Mouse (Mus musculus) induced T-regulatory cell, adult 2 months (primary cell): ENCODE results near the gene Gm38392.

ENCODE experiments used
- DNase-seq: peaks from one replicate; pipeline ENCODE4 v3.0.0-alpha.2; 2012; ENCODE audit warnings: low read depth

Gm38392 gene

DNA sequence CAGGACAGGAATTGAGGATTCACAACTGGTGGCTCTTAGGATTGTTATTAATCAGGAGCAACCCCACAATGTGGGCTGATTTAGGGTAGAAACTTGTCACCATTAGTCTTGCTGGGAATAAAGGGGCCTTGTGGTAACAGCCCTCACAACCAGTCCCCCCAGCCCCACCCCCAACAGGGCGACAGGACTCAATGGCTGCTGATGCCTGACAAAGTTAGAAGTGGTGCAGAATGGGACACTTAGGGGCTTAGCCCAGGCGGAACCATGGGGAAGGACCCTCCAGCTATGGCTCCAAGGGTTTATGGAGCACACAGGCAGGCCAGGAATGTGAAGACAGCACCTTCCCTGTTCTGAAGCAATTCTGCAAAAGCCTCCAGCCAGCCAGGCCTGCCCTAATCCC, 51.4 kb downstream of the Gm38392 start:
- no peak for DNase-seq

DNA sequence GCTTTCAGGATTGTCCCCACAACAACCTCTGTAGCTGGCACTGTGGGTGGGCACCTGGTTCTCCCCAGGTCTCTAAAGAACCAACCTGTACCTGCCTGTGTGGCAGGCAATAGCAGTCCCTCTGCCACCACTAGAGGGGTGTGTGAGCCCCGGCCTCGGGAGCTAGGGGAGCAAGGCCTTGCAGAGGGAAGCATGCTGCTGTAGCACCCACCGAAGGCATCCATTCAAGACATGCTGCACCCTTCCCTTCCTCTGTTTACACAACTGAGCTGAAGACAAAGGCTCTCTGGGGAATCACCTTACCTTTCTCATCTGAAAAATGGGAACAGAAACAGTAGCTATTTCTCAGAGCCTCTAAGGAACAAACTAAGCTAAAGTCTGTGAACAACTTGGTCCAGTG, 51.8 kb downstream of the Gm38392 start:
- no peak for DNase-seq

DNA sequence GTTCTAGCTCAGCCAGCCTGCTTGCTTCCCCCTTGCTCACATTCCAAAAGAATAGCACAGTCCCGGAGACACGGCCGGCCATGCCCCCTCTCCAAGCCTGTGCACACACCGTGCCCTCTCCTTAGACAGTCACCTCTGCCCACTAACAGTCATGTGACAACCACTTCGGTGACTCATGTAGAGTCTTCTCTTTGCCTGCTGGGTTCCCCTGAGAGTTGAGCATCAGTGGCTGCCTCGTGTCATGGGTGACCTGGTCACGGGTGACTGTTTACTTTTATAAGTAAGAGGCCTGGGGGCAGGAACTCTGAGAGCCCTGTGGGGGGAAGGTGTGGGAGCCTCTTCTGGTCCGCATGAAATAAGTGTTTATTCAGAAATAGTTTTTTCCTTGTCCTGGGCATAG, 53.0 kb downstream of the Gm38392 start:
- no peak for DNase-seq

DNA sequence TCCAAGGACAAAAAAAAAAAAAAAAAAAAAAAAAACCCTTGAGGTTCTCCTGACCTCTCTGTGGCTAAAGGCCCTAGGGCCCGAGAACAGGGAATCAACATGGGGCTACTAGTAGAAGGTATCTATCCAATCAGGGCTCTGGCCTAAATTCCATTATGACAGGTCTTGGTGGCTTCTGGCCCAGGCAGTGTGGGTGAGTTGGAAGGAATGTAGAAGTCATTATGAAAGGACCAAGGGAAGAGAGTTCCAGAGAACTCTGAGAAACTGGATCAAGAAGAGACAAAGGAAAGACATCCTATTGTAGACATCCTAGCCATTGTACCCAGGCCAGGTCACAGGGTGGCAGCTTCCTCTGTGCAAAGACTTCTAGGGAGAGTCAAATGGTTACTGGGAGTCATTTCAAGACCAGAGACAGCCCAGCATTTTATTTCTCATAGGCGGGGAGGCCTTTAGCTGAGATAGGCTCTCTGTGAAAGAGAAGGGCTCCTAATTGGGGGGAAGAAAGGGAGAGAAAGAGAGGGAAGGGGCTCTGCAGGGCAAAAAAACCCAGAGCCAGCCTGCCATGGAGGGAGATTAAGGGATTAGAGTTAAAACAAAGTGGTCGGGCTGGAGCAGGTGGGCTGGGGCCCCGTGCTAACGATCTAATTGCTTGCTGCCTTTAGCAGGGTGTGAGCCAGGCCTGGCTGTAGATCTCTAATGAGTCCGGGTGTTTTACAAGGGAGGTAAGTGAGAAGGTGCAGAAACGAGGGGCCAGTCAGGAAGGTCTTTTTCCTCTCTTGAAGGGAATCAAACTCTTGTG, 54.0 kb downstream of the Gm38392 start:
- no peak for DNase-seq

DNA sequence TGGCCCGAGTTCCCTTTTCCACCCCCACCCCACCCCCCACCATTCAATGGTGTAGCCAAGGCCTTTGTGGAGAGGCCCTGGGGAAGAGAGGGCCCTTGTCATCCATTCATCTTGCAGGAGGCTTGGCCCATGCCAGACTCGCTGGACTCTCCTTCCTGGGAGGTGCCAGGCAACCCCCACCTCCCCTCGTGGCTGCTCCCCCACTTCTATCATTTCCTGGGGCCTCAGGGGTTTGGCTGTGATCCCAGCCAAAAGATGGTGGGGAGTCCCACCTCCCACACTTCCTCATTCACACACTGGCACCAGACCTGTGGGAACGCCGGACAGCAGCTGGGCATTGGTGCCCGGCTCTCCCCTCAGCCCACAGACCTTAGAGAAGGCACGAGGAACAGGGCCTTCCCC, 54.7 kb downstream of the Gm38392 start:
- no peak for DNase-seq

DNA sequence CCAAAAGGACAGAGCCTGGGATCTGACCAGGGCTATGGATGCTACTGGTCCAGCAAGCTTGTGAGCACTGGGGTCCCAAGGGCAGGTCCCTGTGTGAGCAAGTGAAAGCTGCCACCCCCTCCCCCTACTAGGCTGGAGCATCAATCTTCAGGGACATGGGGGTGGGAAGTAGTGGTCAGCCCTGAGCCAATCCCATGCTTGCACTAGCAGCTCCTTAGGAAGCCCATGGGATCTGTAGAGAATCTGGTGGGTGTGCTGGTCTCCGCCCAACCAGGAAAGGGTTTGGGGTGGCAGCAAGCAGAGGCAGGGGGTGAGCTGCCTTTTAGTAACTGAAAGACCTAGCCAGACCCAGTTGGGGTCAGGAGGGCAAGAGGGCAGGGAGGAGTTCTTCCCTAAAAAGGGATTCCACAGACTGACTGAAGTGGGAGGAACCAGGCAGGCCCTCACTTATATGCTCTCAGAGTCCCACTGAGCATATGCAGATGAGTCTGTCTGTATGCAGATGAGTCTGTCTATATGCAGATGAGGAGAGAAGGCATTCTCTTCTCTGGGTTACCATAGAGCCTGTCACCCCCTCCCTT, 55.9 kb downstream of the Gm38392 start:
- no peak for DNase-seq

DNA sequence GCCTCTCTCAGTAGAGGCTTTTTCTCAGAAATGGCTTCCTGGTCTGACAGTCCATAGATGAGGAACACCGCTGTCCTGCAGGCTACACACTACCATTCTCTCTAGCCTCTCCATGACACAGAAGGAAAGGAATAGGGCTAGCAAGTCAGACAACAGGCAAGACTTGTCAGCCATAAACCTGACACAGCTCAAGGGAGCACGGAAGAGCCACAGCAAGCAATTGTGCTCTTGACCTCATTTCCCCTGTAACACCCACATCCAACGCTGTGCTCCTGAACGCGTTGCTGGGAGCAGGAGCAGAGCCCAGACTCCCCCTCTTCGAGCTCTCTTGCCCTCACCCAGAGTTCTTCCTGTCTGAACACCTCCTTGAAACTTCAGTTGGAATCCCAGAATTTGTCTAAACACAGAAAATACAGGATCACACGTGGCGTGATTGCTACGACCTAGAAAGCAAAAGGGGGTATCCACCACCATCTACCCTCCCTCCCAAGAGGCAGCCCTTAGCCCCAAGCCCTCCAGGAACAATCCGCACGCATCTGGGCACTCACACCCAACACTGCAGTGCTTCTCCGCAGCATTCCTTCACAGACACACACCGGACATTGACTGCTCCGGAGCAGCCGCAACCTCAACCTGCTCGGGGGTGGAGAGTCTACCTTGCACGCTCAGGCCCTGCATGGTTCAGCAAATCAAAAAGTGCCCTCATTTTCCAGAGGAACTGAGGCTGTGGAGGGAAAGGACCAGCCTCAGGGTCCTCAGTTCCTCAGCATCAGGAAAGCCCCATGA, 56.6 kb downstream of the Gm38392 start:
- DNase-seq = no peak

DNA sequence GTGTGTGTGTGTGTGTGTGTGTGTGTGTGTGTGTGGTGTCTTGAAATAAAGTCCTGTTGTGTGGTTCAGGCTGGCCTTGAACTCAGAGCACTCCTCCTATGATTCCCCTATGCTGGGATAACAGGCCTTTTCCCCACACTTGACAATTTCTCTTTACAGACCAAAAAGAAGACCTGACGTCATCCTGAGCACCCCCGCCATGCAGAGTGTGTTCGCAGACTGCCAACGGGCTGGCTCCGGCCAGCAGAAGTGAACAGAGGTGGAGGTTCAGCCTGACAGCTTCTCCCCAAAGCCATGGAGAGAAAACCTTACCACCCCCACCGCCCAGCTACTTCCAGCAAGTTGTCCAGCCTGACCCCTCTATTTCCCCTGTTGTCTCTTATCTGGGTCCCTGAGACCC, 57.5 kb downstream of the Gm38392 start:
- no peak for DNase-seq

DNA sequence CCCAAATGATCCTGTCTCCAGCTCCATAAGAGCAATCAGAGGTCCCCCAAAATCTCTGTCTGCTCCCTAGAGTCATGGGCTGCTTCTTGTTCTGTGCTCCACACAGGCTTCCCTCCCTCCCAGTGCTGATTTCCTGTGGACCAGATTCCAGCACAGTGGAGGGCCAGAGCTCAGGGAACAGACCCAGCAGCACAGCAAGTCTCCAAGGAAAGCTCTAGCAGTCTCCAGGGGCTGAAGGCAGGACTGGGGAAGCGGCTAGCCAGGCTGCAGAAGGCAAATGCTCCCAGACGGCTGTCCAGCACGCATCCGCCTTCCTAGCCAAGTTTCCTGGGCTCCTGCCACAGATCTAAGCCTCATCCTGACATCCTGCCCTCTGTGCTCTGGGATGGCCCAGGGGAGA, 58.1 kb downstream of the Gm38392 start:
- DNase-seq = no peak

DNA sequence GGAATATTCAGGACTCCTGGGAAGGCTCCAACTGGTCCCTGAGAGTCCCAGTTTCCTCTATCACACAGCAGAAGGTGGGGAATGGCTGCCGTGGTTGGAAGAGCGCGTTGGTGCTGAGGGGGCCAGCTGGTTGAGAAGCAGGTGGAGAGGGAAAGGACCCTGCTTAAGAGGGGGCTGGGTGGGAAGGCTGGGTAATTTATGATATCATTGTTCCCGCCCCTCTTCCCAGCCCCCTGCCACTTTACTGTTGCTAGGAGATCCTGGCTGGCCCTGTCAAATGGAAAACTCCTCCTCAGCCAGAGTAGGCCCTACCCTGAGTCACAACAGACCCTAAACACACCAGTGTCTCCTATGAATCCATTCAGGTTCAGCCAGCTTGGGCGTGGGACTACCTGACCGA, 59.0 kb downstream of the Gm38392 start:
- DNase-seq = no peak

DNA sequence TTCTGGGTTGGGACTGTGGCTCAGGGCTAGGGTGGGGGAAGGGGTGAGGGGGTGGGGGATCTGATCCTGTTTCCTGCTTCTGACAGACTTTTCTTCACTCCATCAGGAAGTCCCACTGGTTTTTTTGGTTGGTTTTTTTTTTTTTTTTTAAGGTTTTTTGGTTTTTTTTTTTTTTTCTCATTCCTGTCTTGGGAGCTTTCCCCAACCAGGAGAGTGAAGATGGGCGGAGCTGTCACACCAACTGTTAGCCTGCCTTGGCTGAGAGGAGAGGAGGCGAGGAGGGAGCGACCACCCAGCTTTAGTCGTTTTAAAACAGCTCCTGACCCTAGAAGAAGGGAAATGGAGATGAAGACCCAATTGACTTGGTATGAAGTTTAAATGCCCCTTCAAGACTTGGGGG, 59.8 kb downstream of the Gm38392 start:
- no peak for DNase-seq

DNA sequence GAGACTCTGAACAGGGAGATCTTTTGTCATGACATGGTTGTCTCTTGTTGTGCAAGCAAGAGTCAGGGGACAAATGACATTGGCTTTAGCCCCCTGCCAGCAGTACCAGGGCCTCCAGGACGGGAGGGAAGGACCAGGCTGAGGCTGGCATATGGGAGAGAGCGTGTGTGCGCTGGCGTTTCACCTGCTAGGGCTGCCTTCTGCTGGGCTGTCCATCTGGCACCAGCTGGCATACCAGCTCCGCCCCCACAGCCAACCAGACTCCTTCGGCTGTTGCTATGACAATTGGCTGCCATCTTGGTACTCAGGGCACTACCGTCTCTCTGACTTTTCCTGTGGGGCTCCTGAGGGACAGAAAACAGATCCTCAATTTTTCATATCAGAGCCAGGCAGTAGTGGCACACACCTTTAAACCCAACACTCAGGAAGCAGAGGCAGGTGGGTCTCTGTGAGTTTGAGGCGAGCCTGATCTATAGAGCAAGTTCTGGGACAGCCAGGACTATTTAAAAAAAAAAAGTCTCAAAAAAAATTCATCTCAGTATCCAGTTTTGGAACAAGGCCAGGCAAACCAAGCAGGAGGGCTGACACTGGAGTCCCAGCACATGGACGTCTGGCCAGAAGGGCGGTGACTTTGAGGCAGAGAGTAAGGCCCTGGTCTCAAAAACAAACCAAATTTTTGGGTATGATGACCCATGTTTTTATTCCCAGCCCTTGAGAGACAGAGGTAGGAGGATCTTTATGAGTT, 60.7 kb downstream of the Gm38392 start:
- DNase-seq = no peak

DNA sequence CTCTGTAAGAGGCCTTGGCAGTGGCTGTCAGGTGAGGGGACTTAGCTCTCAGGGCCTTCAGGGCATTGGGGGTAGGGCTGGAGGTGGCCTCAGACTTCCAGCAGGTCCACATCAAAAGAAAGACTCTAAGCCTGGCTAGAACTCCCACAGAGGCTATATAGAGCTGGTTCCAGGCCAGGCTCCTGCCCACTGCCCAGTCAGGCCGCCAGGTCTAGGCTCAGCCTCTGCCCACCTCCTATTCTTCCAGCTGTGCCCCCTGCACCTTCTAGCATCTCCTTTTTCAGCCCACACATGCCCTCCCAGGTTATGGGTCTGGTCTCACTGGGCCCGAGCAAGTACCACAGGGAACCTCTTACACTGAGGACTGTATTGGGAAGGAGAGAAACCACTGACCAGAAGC, 62.1 kb downstream of the Gm38392 start:
- no peak for DNase-seq

DNA sequence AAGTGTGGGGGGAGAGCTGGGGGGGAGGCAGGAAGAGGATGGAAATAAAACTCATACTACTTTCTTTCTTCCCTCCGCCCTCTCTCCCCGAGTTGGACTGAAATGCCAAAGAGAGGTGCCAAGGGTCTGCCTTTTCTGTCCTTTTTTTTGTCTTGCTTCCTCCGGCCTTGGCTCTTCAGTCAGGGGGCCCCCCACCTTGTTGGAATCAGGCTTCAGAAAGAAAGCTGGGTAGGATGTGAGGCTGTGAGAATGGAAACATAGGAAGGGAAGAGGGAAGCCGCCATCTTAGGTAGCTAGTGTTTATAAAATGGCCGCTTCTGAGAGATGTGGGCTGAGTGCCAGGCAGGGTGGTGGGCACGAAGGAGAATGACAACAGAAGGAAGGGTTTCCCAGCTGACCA, 64.6 kb downstream of the Gm38392 start:
- no peak for DNase-seq

DNA sequence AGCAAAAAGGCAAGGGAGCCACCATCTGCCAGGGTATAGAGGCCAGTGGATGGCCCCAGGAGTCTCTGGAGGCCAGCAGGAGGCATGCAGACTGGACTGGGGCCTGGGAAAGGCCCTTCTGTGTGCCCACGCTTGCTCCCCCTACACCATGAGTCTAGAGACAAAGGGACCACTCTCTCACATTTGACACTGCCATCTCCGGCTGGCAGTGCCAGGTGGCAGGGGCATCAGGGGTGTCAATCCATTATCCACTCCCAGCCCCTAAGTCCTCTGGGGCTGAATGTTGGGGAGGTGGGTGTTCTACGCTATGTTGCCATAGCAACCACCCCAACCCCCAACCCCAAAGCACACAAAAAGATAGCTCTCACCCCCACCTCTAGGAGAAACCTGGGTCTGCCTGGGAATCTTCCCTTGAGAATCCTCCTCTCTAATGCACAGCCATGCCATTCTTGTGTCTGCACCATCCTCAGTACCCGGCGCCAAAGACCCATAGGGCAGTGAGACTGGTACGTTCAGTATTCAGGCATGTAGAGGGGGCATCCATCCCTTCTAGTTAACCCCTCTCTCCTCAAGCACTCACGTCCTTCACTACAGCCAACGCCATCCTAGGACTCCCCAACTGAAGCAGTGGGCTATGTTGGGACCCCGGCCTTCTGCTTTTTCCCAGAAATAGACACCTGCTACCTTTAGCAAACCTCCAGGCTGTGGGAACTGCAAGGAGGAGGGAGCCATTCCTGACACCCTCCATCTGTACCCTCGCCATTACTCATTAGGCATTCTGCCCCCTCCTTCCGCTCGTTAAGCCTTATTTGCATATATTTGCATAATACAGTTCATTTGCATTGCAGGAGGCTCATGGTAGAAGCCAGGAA, 65.3 kb downstream of the Gm38392 start:
- no peak for DNase-seq

DNA sequence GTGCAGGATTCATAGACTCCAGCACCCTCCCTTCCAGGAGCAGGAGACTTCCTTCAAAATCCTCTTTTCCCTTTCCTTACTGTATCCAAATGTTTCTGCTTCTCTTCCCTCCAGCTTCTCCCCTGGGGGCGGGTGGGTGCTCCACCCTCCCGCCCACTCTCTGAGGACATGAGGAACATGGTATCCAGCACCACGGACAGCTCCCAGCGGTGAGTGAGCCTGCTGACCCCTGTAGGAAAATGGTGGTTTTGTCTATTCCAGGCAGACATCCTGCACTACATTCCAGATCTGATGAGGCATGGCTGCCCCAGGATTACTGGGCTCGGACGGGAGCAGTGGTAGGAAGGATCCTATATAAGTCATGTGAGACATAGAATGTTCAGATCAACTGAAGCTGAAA, 66.2 kb downstream of the Gm38392 start:
- DNase-seq = peak; percentile 72

DNA sequence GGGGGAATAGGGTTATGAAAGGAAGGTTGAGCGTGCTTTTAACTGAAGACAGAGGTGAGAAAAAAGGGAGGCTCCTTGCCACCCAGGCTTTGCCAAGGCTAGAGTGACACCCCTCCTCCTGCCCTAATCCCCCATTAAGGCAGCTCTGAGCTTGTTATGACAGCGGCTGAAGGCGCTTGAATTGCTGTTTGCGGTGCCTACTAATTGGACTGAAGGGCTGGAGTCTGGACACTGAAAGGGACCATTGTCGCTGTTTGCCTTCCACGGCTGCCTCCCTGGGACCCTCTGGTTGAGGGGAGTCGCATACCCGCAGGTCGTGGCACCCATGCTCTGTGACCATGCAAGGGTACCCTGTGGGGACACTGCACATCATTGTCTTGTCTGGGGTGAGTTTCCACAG, 67.1 kb downstream of the Gm38392 start:
- no peak for DNase-seq

DNA sequence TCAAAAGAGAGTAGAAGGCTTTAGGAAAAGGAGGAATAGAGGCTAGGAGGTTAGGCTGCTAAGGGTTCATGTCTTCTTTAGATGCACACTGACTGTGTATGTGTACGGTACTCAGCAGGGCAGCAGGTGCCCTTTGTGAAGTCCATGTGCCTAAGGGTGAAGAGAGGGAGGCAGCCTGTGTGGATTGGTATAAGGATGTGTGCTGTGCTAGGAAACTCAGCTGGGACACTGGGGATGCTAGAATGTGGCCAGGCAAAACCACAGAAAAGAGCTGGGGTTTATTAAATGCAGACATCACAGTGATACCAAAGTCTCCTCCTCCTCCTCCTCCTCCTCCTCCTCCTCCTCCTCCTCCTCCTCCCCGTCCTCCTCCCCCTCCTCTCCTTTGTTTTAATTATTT, 69.3 kb downstream of the Gm38392 start:
- no peak for DNase-seq

DNA sequence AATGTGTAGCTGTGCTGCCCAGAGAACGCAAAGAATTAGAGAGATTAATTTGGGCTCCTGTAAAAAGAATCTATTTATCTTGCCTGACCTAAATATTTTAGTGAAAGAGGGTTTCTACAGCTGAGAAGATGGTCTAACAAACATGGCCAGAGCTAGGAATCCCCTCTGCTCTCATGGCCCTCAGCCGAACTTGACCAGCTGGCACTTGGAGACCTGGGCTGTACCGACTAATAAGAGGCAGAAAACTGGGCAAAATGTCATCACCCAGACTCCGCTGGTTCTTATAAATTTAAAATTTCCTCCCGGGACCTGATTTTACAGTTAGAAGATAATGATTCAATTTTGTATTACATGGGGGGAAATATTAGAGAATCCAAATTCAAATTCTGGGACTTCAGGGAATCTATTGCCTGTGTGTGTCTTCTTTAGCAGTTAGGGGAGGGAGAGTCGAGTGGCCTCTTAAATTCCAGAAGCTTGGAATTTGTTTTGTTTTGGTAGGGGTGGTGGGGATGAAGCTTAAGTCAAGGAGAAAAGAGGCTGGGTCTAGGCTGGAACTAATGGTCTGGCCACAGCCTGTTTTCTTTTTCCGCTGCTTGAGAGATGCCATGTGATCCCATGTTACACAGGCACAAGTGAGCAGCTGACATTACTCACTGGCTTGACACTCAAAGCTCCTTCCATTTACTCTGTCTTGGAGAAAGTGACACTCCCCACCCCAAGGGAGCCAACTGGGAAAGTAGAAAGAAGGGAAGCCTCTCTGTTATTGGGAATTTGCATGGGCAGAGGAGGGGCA, 70.3 kb downstream of the Gm38392 start:
- no peak for DNase-seq

DNA sequence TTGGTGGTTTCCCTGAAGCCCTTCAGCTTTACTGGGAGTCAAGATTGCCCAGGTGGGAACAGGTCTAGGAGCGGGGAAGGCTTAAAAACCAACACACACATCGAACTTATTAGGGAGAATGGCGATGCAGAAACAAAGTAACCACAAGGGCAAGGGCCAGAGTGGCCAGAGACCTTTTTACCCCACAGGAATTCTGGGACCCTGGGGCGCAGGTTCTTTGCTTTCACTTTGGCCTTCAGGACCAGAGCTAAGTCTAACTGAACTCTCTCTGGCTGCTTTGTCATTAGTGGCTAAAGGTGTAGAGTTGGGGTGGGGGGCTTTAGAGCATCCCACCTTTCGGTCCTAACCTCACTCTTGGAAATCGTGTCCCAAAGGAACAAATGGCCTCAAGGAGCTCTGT, 70.9 kb downstream of the Gm38392 start:
- no peak for DNase-seq

DNA sequence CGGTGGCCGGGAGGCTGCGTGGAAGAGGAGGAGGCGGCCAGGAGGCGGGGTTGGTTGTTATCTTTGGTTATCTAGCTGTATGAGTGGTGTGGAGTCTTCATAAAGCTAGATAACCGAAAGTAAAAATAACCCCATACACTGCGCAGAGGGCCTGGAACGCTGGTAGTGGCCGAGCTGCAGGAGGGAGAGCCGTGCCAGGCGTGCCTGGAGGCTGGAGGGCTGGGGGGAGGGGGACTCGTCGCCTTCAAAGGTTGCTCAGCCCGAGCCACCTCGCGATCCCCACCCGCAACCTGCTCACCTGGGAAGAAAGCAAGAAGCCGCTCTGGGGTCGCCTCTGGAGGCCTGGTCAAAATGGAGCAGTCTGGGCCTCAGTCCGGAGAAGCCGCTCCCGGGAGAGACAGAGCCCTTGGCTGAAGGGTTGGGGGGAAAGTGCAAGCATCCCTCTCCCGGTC, 71.4 kb downstream of the Gm38392 start:
- peak; percentile 59 for DNase-seq
